Mouse (Mus musculus) kidney, embryonic 16.5 days (tissue): ENCODE measurements around the gene Marcksl1. TPM values are rescaled to one million over a fixed set of nuclear protein-coding genes. Genes with fewer than 3 reads are reported as not detected.

Source experiments
- microRNA-seq: library from miRNA; unstranded; fragments of <30 nt; microRNA quantifications from one replicate; pipeline ENCODE4, GENCODE M21; 2016
- polyA plus RNA-seq: library from polyadenylated mRNA; unstranded; fragments of >200 nt; fragmentation: Nextera tagmentation; extraction: Ambion mirVana; gene quantifications from 2 replicates; pipeline ENCODE4 v1.2.1, GENCODE M21; 2015

The Marcksl1 gene
- polyA plus RNA-seq, 1 experiment from 2014 or later = 761 TPM

Small RNAs within 50 kb of the gene (microRNA-seq; reads per million reads assigned to microRNA genes)
- gene Mir8119 = not detected

Other genes starting within 250 kb of the Marcksl1 start
- gene Sync, start 226.0 kb upstream of the Marcksl1 start, polyA plus RNA-seq = 1.2 and 1.3 TPM in 2 replicates
- gene Rbbp4, start 178.2 kb upstream of the Marcksl1 start, polyA plus RNA-seq = 383 and 405 TPM in 2 replicates
- gene Zbtb8os, start 177.9 kb upstream of the Marcksl1 start, polyA plus RNA-seq = 44.4 and 45.1 TPM in 2 replicates
- 17.2 and 18.4 TPM in 2 replicates for gene Zbtb8a, start 135.5 kb upstream of the Marcksl1 start, polyA plus RNA-seq
- 5.7 and 5.8 TPM in 2 replicates for gene Zbtb8b, start 72.7 kb upstream of the Marcksl1 start, polyA plus RNA-seq
- 31.8 and 33.6 TPM in 2 replicates for gene Bsdc1, start 52.0 kb upstream of the Marcksl1 start, polyA plus RNA-seq
- gene Tssk3, start 22.6 kb upstream of the Marcksl1 start, polyA plus RNA-seq = not detected in 2 replicates
- gene Fam229a, start 22.4 kb upstream of the Marcksl1 start, polyA plus RNA-seq = 0.35 TPM in 1 of 2 replicates, not detected in the other
- 285 and 304 TPM in 2 replicates for gene Hdac1, start 29.1 kb downstream of the Marcksl1 start, polyA plus RNA-seq
- gene Lck, start 60.1 kb downstream of the Marcksl1 start, polyA plus RNA-seq = 10.8 and 13.0 TPM in 2 replicates
- 35.9 and 37.8 TPM in 2 replicates for gene Fam167b, start 65.0 kb downstream of the Marcksl1 start, polyA plus RNA-seq
- gene Eif3i, start 87.1 kb downstream of the Marcksl1 start, polyA plus RNA-seq = 296 and 307 TPM in 2 replicates
- 216 and 221 TPM in 2 replicates for gene Tmem234, start 87.1 kb downstream of the Marcksl1 start, polyA plus RNA-seq
- gene Dcdc2b, start 100.7 kb downstream of the Marcksl1 start, polyA plus RNA-seq = 2.6 and 3.2 TPM in 2 replicates
- gene Iqcc, start 105.5 kb downstream of the Marcksl1 start, polyA plus RNA-seq = 34.8 and 38.2 TPM in 2 replicates
- 64.1 and 71.7 TPM in 2 replicates for gene Ccdc28b, start 110.4 kb downstream of the Marcksl1 start, polyA plus RNA-seq
- 89.5 and 94.4 TPM in 2 replicates for gene Txlna, start 127.5 kb downstream of the Marcksl1 start, polyA plus RNA-seq
- 19.9 and 21.3 TPM in 2 replicates for gene Kpna6, start 159.2 kb downstream of the Marcksl1 start, polyA plus RNA-seq
- gene Tmem39b, start 183.3 kb downstream of the Marcksl1 start, polyA plus RNA-seq = 20.6 and 21.7 TPM in 2 replicates
- gene Khdrbs1, start 228.7 kb downstream of the Marcksl1 start, polyA plus RNA-seq = 92.1 and 105 TPM in 2 replicates